ENCODE assay signal across 27 mouse cellular contexts in the genomic region with DNA sequence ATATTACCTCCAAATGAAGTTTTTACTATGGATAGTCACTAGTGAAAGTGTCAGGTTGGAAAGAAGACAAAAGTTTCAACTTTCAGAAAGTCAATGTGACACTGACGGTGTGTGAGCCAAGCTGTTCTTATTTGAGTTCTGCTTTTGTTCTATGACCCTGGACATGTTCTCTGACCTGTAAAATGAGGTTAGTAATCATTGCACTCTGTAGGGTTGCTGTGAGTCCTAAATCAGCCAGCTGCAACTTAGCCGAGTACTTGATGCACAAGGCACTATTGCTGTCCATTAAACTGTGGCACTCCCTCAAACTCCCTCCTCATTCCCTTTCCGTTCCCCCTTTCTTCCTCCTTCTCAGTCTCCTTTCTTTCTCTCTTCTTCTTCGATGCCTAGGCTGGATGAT. TPM values are rescaled to one million over a fixed set of nuclear protein-coding genes. Genes with fewer than 3 reads are reported as not detected.
"Had no signal": no experiment of that assay in that cellular context is flagged by ENCODE, and none has a peak within 500 bp of the region (broad histone marks: within the 10 kb centered on the region; RNA-seq: fewer than 3 reads in every experiment).

No protein-coding gene starts in this region.

- H3K9ac ChIP-seq: heart, embryonic 13.5 days; heart, embryonic 15.5 days; hindbrain, embryonic 13.5 days; hindbrain, embryonic 15.5 days; limb, embryonic 13.5 days; limb, embryonic 15.5 days; liver, embryonic 13.5 days; liver, embryonic 15.5 days had no signal

- H3K4me3 ChIP-seq: gastrocnemius, adult 2 months; heart, adult 2 months; heart, embryonic 13.5 days; heart, embryonic 15.5 days; hindbrain, embryonic 13.5 days; hindbrain, embryonic 15.5 days; limb, embryonic 13.5 days; limb, embryonic 15.5 days; liver, embryonic 13.5 days; liver, embryonic 15.5 days had no signal

- H3K27me3 ChIP-seq: heart, embryonic 13.5 days; heart, embryonic 15.5 days; hindbrain, embryonic 13.5 days; hindbrain, embryonic 15.5 days; limb, embryonic 13.5 days; limb, embryonic 15.5 days; liver, embryonic 13.5 days; liver, embryonic 15.5 days had no signal

- H3K9me3 ChIP-seq: heart, embryonic 13.5 days; heart, embryonic 15.5 days; hindbrain, embryonic 13.5 days; hindbrain, embryonic 15.5 days; limb, embryonic 13.5 days; limb, embryonic 15.5 days; liver, embryonic 13.5 days; liver, embryonic 15.5 days had no signal

- H3K27ac ChIP-seq: gastrocnemius, adult 2 months; heart, adult 2 months; heart, embryonic 13.5 days; heart, embryonic 15.5 days; hindbrain, embryonic 13.5 days; hindbrain, embryonic 15.5 days; hindbrain, postnatal 0 days; limb, embryonic 13.5 days; limb, embryonic 15.5 days; liver, embryonic 13.5 days; liver, embryonic 15.5 days had no signal

- H3K36me3 ChIP-seq: heart, embryonic 13.5 days; heart, embryonic 15.5 days; hindbrain, embryonic 13.5 days; hindbrain, embryonic 15.5 days; limb, embryonic 13.5 days; limb, embryonic 15.5 days; liver, embryonic 13.5 days; liver, embryonic 15.5 days had no signal

- DNase-seq: gastrocnemius, adult 2 months; gastrocnemius, postnatal 10 days; gastrocnemius, postnatal 25 days; heart, adult 11 months; heart, adult 2 months; heart, postnatal 14 days; heart, postnatal 36 days; kidney, adult 11 months; kidney, adult 8-10 months; kidney, postnatal 10 days; layer of hippocampus, adult 9-11 months; layer of hippocampus, postnatal 36 days; left cerebral cortex, postnatal 4 days; liver, embryonic 13.5 days; lung, adult 18-20 months had no signal

- H3K4me2 ChIP-seq: heart, embryonic 11.5 days; heart, embryonic 13.5 days; heart, embryonic 15.5 days; hindbrain, embryonic 13.5 days; hindbrain, embryonic 15.5 days; limb, embryonic 13.5 days; limb, embryonic 15.5 days; liver, embryonic 11.5 days; liver, embryonic 13.5 days; liver, embryonic 15.5 days had no signal

- H3K4me1 ChIP-seq: heart, embryonic 13.5 days; heart, embryonic 15.5 days; hindbrain, embryonic 13.5 days; hindbrain, embryonic 15.5 days; limb, embryonic 13.5 days; limb, embryonic 15.5 days; liver, embryonic 13.5 days; liver, embryonic 15.5 days had no signal

- ATAC-seq: hindbrain, postnatal 0 days; intestine, embryonic 16.5 days had no signal

RNA-seq across cellular contexts. Expression of a gene that starts 37.4 kb away (rescaled TPM):
- total RNA-seq: hematopoietic stem cell, adult 5-6 weeks had no signal
